Mouse (Mus musculus) bone marrow macrophage, adult 2 months (primary cell): ENCODE measurements around the gene Foxk2.
"Not testable (repeated sequence)": the region's sequence is repeated elsewhere in the genome, so short reads cannot be mapped to it uniquely, and the experiment has no call there.

Experiments
- CTCF ChIP-seq: IDR thresholded peaks from 2 replicates; pipeline ENCODE4 v1.5.1; 2012; ENCODE audit warnings: low read depth, mild to moderate bottlenecking, low read length, moderate library complexity
- POLR2A ChIP-seq: IDR thresholded peaks from 2 replicates; pipeline ENCODE4 v1.6.1; 2012; ENCODE audit warnings: mild to moderate bottlenecking, low read depth, low read length, borderline replicate concordance

- TF ChIP-seq CTCF, POLR2A: not testable (repeated sequence)
These were observed 47.9 kb downstream of the Foxk2 start for GRCm38 (mm10) chr11:121307712-121308111.
